Mouse (Mus musculus) yolk sac, embryonic 10.5 days (tissue): ENCODE data around the gene Ankrd44.
A peak's percentile ranks its signal among the peaks of the same experiment; 100 is the strongest.

Experiments
- DNase-seq: peaks from one replicate; pipeline ENCODE4 v3.0.0-alpha.2; 2017; ENCODE audit warnings: low spot score

The Ankrd44 gene

GRCm38 (mm10) chr1:54922707-54923106, 3.5 kb downstream of the Ankrd44 start:
- no peak for DNase-seq

GRCm38 (mm10) chr1:54922025-54922574, 4.1 kb downstream of the Ankrd44 start:
- no peak for DNase-seq

DNA sequence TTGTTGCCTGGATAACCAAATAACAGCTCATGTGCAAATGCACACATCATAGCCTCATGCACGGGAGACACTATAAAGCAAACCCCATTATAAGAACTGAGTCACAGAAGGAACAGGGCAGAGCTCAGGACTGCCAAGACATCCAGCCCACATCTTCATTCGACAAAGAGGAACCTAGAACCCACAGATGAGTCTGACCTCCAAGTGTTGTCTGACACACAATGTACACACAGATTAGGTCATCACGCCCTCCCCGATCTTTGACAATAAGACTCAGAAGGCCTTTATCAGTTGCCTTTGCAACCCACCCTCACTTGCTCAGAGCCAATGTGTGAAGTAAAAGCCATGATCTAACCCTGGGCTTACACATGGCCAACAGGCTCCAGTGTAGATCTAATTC, 6.1 kb downstream of the Ankrd44 start:
- no peak for DNase-seq

GRCm38 (mm10) chr1:54916456-54916855, 9.7 kb downstream of the Ankrd44 start:
- no peak for DNase-seq

GRCm38 (mm10) chr1:54914387-54914786, 11.8 kb downstream of the Ankrd44 start:
- DNase-seq = no peak

GRCm38 (mm10) chr1:54913379-54913873, 12.8 kb downstream of the Ankrd44 start:
- DNase-seq = no peak

DNA sequence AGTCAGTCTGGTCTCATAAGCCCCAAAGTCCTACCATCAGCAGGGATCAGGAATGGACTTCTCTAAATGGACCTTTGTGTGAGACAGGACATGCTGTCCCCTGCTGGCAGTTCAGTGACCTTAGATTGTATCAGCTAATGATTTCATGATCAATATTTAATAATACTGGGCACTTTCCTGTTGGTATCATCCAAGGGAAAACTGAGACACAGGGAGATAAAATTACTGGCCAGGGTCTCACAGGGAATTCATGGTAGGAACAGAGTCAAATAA, 13.2 kb downstream of the Ankrd44 start:
- DNase-seq = no peak

- no peak for DNase-seq
Measured at GRCm38 (mm10) chr1:54912290-54913062, 13.7 kb downstream of the Ankrd44 start.

DNA sequence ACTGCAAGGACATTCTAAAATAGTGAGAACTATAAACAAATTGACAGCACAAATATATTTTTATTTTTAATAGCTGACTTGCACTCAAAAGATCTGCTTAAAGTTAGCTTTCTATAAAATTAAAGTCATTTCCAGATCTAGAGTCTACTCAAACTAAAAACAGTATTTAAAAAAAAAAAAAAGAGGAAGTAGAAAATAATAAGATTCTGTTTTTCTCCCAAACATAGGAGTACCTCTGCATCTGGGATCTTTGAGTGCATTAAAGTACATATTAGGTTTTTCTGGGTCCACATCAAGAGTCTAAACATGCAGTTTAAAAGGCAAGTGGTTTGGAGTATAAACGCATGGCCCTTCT, 15.0 kb downstream of the Ankrd44 start:
- no peak for DNase-seq

GRCm38 (mm10) chr1:54910489-54911255, 15.5 kb downstream of the Ankrd44 start:
- no peak for DNase-seq

DNA sequence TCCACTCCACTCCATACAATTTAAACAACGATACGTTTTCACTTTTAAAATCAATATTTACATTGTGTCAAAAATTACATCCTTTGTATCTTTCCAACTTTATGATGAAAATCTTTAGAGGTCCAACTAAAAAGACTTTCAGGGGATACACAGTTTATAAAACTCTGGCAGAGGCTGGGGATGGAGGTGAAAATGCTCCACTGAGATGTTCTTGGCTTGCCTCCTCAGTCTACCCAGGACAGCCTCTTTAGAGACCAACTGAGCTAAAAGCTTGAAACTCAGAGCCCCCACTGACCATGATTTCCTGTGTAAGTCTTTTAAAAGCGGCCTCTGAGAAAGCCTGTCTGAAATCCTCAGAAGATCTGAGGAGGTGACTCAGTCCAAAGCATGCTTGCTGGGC, 17.4 kb downstream of the Ankrd44 start:
- DNase-seq = no peak

- peak; percentile 28 for DNase-seq
Measured at GRCm38 (mm10) chr1:54907066-54907639, 19.0 kb downstream of the Ankrd44 start.

DNA sequence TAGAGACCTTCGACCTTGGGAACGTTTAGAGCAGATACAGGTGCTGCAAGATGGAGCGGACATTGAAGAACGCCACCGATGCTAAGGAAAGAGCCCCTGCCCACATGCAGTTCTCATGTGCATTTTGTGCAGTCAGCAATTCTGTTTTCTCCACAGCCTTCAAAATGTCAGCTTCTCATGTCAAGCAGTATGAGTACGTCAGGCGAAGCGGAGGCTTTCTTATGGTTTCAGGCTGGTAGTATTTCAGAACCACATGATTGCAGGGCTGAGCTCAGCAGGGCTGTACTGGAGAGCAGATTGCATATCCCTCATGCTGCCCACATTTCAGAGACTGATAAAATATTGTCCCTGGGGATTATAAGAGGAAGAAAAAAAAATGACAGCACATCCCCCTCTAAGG, 19.9 kb downstream of the Ankrd44 start:
- DNase-seq = no peak

DNA sequence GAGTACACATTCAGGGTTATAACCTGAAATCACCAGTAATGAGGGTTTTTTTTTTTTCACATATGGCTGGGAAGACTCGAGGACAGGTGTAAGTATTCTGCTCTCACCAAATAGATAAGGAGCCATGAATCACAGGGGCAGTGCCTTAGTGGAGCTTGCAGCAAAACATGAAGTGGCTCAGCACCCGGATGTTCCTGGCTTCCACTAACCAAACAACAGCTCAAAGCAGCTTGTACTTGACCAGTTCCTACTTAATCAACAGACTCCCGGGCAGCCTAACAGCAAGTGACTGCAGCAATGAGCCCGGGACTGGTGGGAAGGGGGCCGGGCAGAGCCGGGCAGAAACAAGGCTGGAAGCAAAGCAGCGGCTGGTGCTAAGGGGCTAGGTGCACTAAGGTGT, 20.6 kb downstream of the Ankrd44 start:
- no peak for DNase-seq

DNA sequence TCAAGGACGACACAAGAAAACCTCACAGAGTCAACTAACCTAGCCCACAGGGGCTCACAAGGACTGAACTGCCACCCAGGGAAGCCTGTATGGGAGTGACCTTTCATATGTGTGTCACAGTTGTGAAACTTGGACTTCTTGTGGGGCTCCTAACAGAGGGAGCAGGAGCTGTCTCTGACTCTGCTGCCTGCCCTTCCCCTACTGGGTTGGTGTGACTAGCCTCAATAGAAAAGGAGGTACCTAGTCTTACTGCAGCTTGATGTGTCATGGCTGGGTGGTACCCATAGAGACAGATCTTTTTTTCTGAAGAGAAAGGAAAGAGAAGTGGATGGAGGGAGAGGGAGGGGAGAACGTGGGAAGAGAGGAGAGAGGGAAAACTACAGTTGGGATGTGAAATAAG, 22.0 kb downstream of the Ankrd44 start:
- no peak for DNase-seq

DNA sequence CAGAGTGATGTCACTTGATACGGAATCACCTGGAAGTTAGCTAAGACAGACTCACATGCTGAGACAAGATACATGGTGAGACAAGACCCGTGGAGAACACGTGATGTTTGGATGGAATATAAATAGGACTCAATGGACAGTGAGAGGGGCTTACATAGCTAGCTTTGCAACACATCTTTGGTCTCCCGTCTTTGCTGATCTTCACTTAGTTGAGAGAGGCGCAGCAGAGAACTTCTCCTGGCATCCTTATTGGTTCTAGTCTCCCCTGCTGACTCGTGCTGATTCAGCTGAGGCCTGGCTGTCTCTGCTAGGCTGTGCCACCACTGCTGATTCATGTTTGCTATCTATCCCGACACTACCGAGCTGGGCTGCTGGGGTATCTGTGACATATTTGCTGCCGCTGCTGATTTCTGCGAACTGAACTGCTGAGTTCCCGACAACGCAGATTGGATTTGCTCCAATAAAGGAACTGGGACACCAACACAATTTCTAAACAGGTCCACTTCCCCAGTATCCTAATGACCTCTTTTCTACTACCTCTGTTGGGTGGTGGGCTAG, 23.4 kb downstream of the Ankrd44 start:
- no peak for DNase-seq

GRCm38 (mm10) chr1:54901084-54901483, 25.1 kb downstream of the Ankrd44 start:
- DNase-seq = no peak

DNA sequence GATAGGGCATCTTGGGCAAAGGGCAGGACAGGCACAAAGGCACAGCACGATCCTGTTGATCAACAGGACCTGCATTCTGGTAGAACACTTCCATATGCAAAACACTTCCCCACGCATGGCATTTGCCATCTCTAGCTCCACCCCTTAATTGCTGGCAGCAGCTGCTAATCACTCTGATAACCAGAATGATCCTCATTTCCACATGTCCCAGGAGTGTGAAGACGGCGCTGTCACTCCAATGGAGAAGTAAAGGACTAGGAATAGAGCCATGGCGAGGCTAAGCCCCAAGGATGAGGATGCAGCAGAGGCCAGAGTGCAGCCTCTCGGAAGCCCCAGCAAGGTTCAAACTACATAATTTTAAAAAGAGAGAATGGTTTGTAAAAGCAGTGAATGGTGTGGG, 26.9 kb downstream of the Ankrd44 start:
- DNase-seq = no peak

DNA sequence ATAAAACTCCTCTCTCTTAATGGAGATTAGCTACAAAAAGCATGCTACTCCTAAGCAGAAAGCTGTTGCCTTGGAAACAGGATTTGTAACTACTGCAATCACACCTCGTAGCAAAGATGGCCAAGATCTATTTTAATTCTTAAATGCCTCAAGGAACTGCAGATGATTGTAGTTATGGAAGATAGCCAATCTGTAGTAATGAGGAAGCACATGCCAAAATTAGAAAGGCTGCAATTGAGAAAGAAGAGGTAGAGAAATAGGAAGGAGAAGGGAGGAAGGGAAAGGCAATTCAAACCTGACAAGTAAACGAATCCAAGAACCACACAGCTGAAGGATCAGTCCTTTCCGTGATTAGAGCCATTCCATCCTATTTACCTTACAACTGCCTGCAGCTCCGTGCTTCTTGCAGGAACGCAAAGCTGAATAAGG, 27.5 kb downstream of the Ankrd44 start:
- no peak for DNase-seq

DNA sequence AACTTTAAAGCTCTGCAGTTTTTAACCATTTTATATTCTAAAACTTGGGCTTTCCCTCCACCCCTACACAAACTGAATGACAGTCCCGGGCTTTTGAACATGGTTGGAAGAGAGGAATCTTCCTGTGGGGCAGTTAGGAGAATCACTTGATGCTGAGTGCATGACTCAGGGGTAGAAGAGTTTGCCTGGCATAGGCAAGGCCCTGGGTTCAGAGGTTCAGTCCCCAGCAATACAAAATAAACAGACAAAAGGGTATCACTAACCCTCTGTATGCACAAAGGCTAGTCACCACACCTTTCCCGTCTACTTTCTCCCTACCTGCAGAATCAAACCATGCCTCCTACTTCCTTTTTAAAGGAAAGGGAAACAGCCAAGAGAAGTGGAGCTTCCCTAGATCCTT, 28.5 kb downstream of the Ankrd44 start:
- no peak for DNase-seq

DNA sequence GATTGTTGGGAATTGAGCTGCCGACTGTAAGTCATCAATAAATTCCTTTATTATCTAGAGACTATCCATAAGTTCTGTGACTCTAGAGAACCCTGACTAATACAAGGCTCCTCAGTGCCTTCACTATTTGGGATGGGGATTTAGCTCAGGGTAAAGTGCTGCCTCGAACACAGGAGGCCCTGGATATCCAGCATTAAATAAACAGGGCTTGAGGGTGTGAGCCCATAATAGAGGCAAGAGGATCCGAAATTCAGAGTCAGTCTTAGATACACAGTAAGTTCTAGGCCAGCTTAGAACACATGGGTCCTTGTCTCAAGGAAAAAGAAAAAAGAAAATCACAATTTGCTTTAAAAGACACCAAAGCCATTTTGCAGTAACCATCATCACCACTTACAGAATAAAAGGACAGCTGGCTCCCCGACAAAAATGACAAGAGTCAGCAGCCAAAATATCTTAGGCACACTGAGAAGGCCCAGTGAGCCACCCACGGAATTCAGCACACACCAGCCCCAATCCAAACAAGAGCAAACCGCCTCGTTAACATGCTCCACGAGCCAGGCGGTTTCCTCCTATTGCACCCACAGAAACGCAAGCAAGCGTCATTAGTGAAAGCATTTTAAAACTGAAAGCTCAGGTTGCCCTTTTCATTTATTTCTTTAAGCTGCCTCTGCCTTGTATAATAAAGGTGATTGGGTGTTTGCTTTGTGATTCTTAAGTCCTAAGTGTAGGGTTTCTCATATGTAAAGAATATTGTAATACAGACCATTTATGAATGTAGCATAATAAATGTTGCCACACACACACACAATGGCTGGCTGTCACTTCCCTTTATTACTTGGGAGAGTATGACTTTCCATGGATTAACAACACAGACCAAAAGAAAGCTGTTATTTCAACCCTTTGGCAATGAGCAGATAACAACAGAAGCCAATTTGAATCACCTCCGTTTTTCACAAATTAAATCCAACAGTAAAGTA, 29.8 kb downstream of the Ankrd44 start:
- DNase-seq = no peak
